Mouse (Mus musculus) C2C12 (cell line): ENCODE data around the gene Pgm2. TPM values are rescaled to one million over a fixed set of nuclear protein-coding genes. Genes with fewer than 3 reads are reported as not detected.

Source experiments
- H3K27me3 ChIP-seq: one replicate; pipeline ENCODE4 v1.6.1; 2011; ENCODE audit not compliant: control insufficient read depth, insufficient read depth, insufficient read length
- H3K36me3 ChIP-seq: one replicate; pipeline ENCODE4 v1.6.1; 2011; ENCODE audit not compliant: control insufficient read depth, insufficient read depth
- H3K4me3 ChIP-seq: one replicate; pipeline ENCODE4 v1.5.1; 2011; ENCODE audit warnings: mild to moderate bottlenecking, control low read depth; ENCODE audit not compliant: poor library complexity, insufficient read depth, severe bottlenecking
- H3K79me2 ChIP-seq: one replicate; pipeline ENCODE4 v1.6.1; 2011; ENCODE audit not compliant: control insufficient read depth, insufficient read depth
- H3K79me3 ChIP-seq: one replicate; pipeline ENCODE4 v1.6.1; 2011; ENCODE audit warnings: low read depth, control low read depth
- H3ac ChIP-seq: one replicate; pipeline ENCODE3; 2011; ENCODE audit warnings: low read depth; ENCODE audit not compliant: control insufficient read depth, insufficient read length
- CEBPB ChIP-seq: IDR thresholded peaks from one replicate; pipeline ENCODE4 v1.6.1; 2011; ENCODE audit warnings: low read depth, mild to moderate bottlenecking, control low read depth, moderate library complexity
- CTCF ChIP-seq: IDR thresholded peaks from one replicate; pipeline ENCODE4 v1.5.1; 2011; ENCODE audit not compliant: control insufficient read depth, insufficient read depth, insufficient read length
- FOSL1 ChIP-seq: IDR thresholded peaks from one replicate; pipeline ENCODE4 v1.8.0; 2011; ENCODE audit warnings: mild to moderate bottlenecking, low read length; ENCODE audit not compliant: poor library complexity, insufficient read depth, severe bottlenecking
- MAX ChIP-seq: IDR thresholded peaks from one replicate; pipeline ENCODE4 v1.6.1; 2011; ENCODE audit warnings: mild to moderate bottlenecking, control low read depth
- MYOD1 ChIP-seq: IDR thresholded peaks from one replicate; pipeline ENCODE4 v1.6.1; 2011; ENCODE audit warnings: low read depth; ENCODE audit not compliant: control insufficient read depth, insufficient read length
- MYOG ChIP-seq: IDR thresholded peaks from one replicate; pipeline ENCODE4 v1.6.1; 2011; ENCODE audit not compliant: control insufficient read depth, insufficient read length; ENCODE audit errors: extremely low read depth
- USF1 ChIP-seq: IDR thresholded peaks from one replicate; pipeline ENCODE4 v1.6.1; 2011; ENCODE audit warnings: low read depth, mild to moderate bottlenecking, control low read depth, moderate library complexity
- polyA plus RNA-seq: library from polyadenylated mRNA; unstranded; fragments of >200 nt; fragmentation: generic; extraction: Trizol; gene quantifications from one replicate; pipeline ENCODE4 v1.2.1, GENCODE M21; 2012; ENCODE audit warnings: missing spikeins

Pgm2 gene
- polyA plus RNA-seq, 1 experiment = 22.6 TPM

GRCm38 (mm10) chr5:64112360-64112759 is 19.6 kb downstream of the Pgm2 start:
- TF ChIP-seq CTCF (no peak), CEBPB (peak; percentile 49), USF1 (no peak), FOSL1 (peak; percentile 98), MAX (no peak), MYOG (no peak), MYOD1 (peak; percentile 69)
- no peaks in the 10 kb centered on the region for H3K79me2 ChIP-seq
- H3K27me3 ChIP-seq = no peaks in the 10 kb centered on the region
- H3K36me3 ChIP-seq = peaks cover 45% of the 10 kb centered on the region
- no peak overlapping the region for H3K4me3 ChIP-seq
- no peaks in the 10 kb centered on the region for H3K79me3 ChIP-seq
- no peak overlapping the region for H3ac ChIP-seq

- Histone ChIP-seq H3K27me3 (no peaks in the 10 kb centered on the region), H3K79me3 (no peaks in the 10 kb centered on the region), H3ac (no peak overlapping the region), H3K36me3 (peaks cover 30% of the 10 kb centered on the region), H3K4me3 (no peak overlapping the region), H3K79me2 (no peaks in the 10 kb centered on the region)
- TF ChIP-seq CTCF (no peak), USF1 (no peak), FOSL1 (no peak), MYOG (no peak), MYOD1 (no peak), MAX (no peak)
Observed at GRCm38 (mm10) chr5:64114210-64114609, 21.5 kb downstream of the Pgm2 start.

- no peaks in the 10 kb centered on the region for H3K79me2 ChIP-seq
- TF ChIP-seq MYOD1 (no peak), MAX (no peak), CEBPB (no peak), FOSL1 (no peak), USF1 (no peak), CTCF (no peak), MYOG (no peak)
- no peaks in the 10 kb centered on the region for H3K27me3 ChIP-seq
- H3K4me3 ChIP-seq = no peak overlapping the region
- no peaks in the 10 kb centered on the region for H3K79me3 ChIP-seq
- no peak overlapping the region for H3ac ChIP-seq
- H3K36me3 ChIP-seq = peaks cover 22% of the 10 kb centered on the region
Observed at GRCm38 (mm10) chr5:64117191-64117590, 24.4 kb downstream of the Pgm2 start.

- Histone ChIP-seq H3K4me3 (no peak overlapping the region), H3K79me2 (no peaks in the 10 kb centered on the region), H3K27me3 (no peaks in the 10 kb centered on the region), H3ac (no peak overlapping the region), H3K79me3 (no peaks in the 10 kb centered on the region), H3K36me3 (peaks cover 27% of the 10 kb centered on the region)
- TF ChIP-seq CEBPB = no peak
- TF ChIP-seq CTCF = no peak
- TF ChIP-seq MYOD1 = no peak
- TF ChIP-seq USF1 = no peak
- TF ChIP-seq MAX = no peak
Observed at GRCm38 (mm10) chr5:64125783-64126182, 33.0 kb downstream of the Pgm2 start.

GRCm38 (mm10) chr5:64131550-64131949 is 38.8 kb downstream of the Pgm2 start:
- Histone ChIP-seq H3K4me3 (no peak overlapping the region), H3K79me2 (no peaks in the 10 kb centered on the region), H3K27me3 (no peaks in the 10 kb centered on the region), H3K79me3 (no peaks in the 10 kb centered on the region), H3K36me3 (peaks cover 16% of the 10 kb centered on the region), H3ac (no peak overlapping the region)
- no peak for TF ChIP-seq CTCF
- TF ChIP-seq MYOD1 = no peak
- TF ChIP-seq FOSL1 = no peak

GRCm38 (mm10) chr5:64133901-64134300 is 41.2 kb downstream of the Pgm2 start:
- Histone ChIP-seq H3ac (no peak overlapping the region), H3K79me3 (no peaks in the 10 kb centered on the region), H3K4me3 (no peak overlapping the region), H3K36me3 (peaks cover 2% of the 10 kb centered on the region), H3K27me3 (no peaks in the 10 kb centered on the region), H3K79me2 (no peaks in the 10 kb centered on the region)
- TF ChIP-seq MYOG (no peak), CEBPB (no peak), USF1 (no peak), MYOD1 (no peak), CTCF (no peak), MAX (no peak), FOSL1 (no peak)
